Mouse (Mus musculus): ENCODE data around the gene Zbtb40. TPM values are rescaled to one million over a fixed set of nuclear protein-coding genes. Genes with fewer than 3 reads are reported as not detected.

Gene Zbtb40
- polyA plus RNA-seq, 1 experiment from 2014 or later, result 4.4 TPM

Other genes with a start within 250 kb of the Zbtb40 start
- gene Ephb2, start 212.8 kb downstream of the Zbtb40 start, polyA plus RNA-seq (2014; fragmentation: Nextera tagmentation; extraction: Ambion mirVana), result 8.8 and 11.4 TPM in 2 replicates
- gene C1qb, start 162.6 kb downstream of the Zbtb40 start, polyA plus RNA-seq (2014; fragmentation: Nextera tagmentation; extraction: Ambion mirVana), result 62.3 and 62.8 TPM in 2 replicates
- 27.5 and 32.3 TPM in 2 replicates for gene C1qc, start 155.7 kb downstream of the Zbtb40 start, polyA plus RNA-seq (2014; fragmentation: Nextera tagmentation; extraction: Ambion mirVana)
- 34.2 and 34.6 TPM in 2 replicates for gene C1qa, start 150.0 kb downstream of the Zbtb40 start, polyA plus RNA-seq (2014; fragmentation: Nextera tagmentation; extraction: Ambion mirVana)
- gene Epha8, start 92.0 kb downstream of the Zbtb40 start, polyA plus RNA-seq (2014; fragmentation: Nextera tagmentation; extraction: Ambion mirVana), result 0.75 and 1.1 TPM in 2 replicates
- gene Wnt4, start 228.7 kb upstream of the Zbtb40 start, polyA plus RNA-seq (2014; fragmentation: Nextera tagmentation; extraction: Ambion mirVana), result 1.8 and 2.2 TPM in 2 replicates

Measured in intestine, embryonic 14.5 days (tissue).